Mouse (Mus musculus): ENCODE measurements at regions not wholly inside any gene's neighbourhood (a gene's known extent, or its start where the extent isn't known, plus 50 kb on each side); places are given as distances from the start of the nearest gene placed in this dataset.

GRCm38 (mm10) chr1:71837764-71838163 is 184.8 kb upstream of the Fn1 start:
- peak in 1 of 2 experiments; percentile 16 for DNase-seq (ENCODE audit: low spot score in 2 of 2)

- peak; percentile 15 to 23 for DNase-seq (ENCODE audit: low spot score in 2 of 2)
Measured at GRCm38 (mm10) chr1:71837039-71837648, 184.1 kb upstream of the Fn1 start.

GRCm38 (mm10) chr1:71830379-71830778 is 177.4 kb upstream of the Fn1 start:
- DNase-seq (ENCODE audit: low spot score in 2 of 2): no peak

DNA sequence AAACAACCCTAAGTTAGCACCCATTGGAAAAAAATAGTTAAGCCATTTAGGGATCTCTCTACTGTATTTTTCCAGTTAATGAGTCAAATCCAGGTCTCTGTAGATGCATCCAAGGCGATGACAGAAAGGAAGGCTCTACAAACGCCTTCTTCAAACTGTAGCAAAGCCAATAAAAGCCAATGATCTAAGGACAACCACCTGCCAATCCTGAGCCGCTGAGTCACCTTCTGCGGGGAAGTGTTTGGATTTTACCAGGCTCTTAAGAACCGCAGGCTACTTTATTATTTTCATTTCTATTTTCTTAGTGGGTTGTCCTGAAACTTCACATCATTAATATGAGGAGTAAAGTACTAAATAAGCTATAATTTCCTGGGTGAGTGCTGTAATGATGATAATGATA is 171.4 kb upstream of the Fn1 start:
- no peak for DNase-seq (ENCODE audit: low spot score in 2 of 2)

DNA sequence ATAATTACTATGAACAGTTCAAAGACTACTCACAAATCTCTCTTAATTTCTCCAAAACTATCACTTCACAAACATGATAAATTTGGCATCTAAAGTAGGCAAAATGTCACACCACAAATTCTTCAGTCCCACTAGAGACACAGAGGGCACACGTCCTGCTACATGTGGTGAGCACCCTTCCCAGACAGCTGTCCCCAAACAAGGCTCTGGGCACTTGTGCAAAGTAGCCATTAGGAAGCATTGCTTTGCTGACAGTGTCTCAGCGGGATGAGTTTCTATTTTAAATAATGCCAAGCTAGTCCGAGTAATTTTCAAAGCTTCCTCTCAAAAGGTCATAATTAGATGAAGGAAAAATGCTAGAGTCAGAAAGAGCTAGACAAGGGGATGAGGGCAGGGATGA is 169.1 kb upstream of the Fn1 start:
- no peak for DNase-seq (ENCODE audit: low spot score in 2 of 2)

GRCm38 (mm10) chr1:71821099-71821498 is 168.1 kb upstream of the Fn1 start:
- no peak for DNase-seq (ENCODE audit: low spot score in 2 of 2)

- no peak for DNase-seq (ENCODE audit: low spot score in 2 of 2)
Measured at GRCm38 (mm10) chr1:71816306-71816705, 163.3 kb upstream of the Fn1 start.

- no peak for DNase-seq (ENCODE audit: low spot score in 2 of 2)
Measured at GRCm38 (mm10) chr1:71814141-71814540, 161.1 kb upstream of the Fn1 start.

DNA sequence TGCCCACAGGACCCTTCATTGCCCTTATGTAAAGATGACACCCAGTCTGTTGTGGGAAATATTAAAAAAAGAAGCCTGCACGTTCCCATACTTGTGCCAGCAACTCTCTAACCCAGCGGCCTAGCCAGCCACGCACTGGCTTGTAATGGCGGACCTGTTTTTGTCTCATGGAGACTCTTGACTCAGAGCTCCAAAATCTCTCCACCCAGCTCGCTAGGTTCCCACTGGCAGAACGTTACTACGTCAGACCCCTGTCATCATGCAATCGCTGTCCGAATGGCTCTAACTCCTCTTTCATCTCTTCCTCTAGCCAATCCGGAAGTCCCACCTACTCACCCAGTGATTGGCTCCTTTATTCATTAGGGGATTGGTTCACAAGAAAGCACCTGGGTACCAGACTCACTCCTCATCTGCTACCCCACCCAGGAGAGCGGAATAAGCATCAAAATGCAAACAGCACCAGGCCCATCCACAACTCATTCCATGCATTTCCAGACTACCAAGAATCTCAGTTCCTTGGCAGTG is 159.2 kb upstream of the Fn1 start:
- DNase-seq (ENCODE audit: low spot score in 2 of 2): no peak

GRCm38 (mm10) chr1:71811196-71811788 is 158.3 kb upstream of the Fn1 start:
- DNase-seq (ENCODE audit: low spot score in 2 of 2): no peak

GRCm38 (mm10) chr1:71808005-71808404 is 155.0 kb upstream of the Fn1 start:
- no peak for DNase-seq (ENCODE audit: low spot score in 2 of 2)

- DNase-seq (ENCODE audit: low spot score in 2 of 2): peak in 1 of 2 experiments; percentile 10
Measured at GRCm38 (mm10) chr1:71807586-71807985, 154.6 kb upstream of the Fn1 start.

GRCm38 (mm10) chr1:71801283-71802066 is 148.5 kb upstream of the Fn1 start:
- no peak for DNase-seq (ENCODE audit: low spot score in 2 of 2)

DNA sequence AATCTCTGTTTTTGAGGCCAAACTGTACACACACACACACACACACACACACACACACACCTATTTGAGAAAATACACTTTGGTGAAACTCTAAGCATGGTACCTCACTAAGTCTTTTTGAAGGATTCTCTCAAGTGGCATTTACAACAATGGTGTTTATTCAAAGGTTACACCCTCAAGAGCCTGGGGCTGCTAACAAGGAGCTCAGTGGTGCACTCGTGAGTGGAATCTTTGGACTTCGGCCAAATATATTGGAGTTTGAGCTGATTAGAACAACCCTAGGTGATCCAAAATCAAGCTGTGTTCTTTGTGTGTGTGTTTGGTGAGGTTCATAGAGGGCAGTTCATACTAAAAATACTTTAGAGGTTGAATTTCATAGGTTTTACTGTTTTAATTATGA is 147.6 kb upstream of the Fn1 start:
- DNase-seq (ENCODE audit: low spot score in 2 of 2): no peak

DNA sequence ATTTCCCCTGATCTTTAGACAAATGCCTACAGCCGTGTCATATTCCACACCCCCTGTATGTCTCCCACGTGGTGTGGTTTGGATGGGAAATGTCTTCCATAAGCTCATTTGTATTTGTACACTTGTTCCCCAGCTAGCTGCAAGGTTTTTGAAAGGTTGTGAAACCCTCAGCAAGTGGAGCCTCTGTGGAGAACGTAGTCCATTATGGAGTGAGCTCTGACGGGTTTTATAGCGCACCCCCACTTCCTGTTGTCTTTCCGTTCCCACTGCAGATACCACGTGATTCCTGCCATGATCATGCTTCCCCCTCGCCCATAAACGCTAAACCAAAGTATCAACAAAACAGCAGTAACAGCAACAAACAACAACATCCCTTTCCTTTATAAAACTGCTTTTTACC is 145.6 kb upstream of the Fn1 start:
- DNase-seq (ENCODE audit: low spot score in 2 of 2): no peak

GRCm38 (mm10) chr1:71788408-71788807 is 135.4 kb upstream of the Fn1 start:
- DNase-seq (ENCODE audit: low spot score in 2 of 2): no peak

DNA sequence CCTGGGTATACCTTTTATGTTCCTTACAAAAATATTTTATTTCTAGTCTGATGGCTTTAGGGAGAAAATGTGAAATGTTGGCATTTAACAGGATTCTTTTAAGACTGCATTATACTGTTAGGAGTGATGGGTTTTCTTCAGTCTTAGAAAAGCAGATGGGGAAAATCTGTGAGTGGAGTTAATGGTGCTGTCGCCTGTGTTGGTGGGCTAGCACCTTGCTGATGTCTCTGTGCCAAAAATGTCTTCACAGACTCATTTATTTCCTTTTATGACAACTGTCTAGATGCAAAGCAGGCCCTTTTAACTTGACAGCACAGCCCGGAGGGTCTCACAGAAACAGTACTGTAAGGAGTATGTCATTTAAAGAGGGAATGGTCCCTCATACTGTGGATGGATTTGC is 131.9 kb upstream of the Fn1 start:
- no peak for DNase-seq (ENCODE audit: low spot score in 2 of 2)

DNA sequence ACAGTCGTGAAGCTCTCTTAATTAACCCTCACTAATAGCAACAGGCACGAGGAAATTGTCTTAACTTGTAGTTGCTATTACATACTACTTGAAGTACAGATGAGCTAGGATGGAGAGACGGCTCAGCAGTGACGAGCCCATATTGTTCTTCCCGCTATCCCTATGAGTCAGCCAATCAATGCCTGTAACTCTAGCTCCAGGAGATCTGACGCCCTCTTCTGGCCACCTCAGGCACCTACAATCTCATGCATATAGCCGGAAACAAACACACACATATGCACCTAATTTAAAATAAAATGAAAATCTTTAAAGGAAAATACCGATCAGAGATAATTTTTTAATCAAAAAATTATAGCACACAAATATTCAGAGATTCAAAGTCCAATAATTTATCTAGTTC is 125.3 kb upstream of the Fn1 start:
- no peak for DNase-seq (ENCODE audit: low spot score in 2 of 2)

DNA sequence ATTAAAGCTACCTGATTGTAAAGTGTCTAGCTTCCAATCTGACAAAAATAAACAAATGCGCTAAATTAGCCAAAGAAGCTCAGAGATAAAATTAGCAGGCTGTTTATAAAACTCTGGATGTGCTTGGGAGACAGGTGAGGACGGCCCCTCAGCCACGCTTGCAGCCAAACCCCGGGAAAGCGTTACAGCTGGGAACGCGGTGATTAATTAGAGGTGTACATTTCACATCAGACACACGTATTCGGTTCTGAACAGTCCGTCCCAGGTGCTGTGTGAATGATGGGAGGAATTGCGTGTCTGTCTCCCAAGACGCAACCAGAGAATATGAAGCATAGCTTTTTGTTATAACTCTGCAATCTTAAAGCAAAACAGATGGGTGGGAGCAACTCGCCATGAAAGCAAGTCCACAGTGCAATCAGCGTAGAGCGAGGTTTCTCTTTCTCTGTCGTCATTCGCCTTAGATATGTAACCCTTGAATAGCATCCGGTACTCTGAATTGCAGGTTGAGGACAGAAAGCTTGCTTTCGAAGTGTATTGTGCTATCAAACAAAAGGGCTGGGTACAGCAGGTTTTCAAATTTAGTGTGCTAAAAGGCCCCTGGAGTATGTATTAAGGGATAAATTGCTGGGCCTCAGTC is 123.0 kb upstream of the Fn1 start:
- no peak for DNase-seq (ENCODE audit: low spot score in 2 of 2)

GRCm38 (mm10) chr1:71772526-71772925 is 119.5 kb upstream of the Fn1 start:
- DNase-seq (ENCODE audit: low spot score in 2 of 2): no peak

- DNase-seq (ENCODE audit: low spot score in 2 of 2): no peak
Measured at GRCm38 (mm10) chr1:71771798-71772197, 118.8 kb upstream of the Fn1 start.

- no peak for DNase-seq (ENCODE audit: low spot score in 2 of 2)
Measured at GRCm38 (mm10) chr1:71769595-71769994, 116.6 kb upstream of the Fn1 start.
